Comparison of ENCODE assay signal across 17 mouse cellular contexts in the genomic region with DNA sequence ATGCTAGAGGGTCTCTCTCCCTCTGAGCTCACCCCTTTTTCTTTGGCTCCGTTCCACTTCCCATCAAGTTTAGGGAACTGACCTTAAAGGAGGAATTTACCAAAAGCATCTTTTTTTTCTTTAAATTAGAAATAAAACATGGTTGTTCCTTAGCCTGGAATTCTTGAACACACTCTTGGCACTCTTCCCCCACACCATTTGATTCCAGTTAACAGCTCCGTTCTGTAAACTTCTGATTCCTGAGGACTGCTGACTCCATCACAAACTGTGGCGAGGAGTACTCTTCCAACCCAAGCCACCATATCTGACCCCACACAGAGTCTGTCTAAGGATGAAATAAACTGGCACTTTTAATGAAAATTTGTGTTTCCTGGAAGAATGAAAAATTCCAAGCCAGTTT. TPM values are rescaled to one million over a fixed set of nuclear protein-coding genes. Genes with fewer than 3 reads are reported as not detected.
"Had no signal": no experiment of that assay in that cellular context is flagged by ENCODE, and none has a peak within 500 bp of the region (broad histone marks: within the 10 kb centered on the region; RNA-seq: fewer than 3 reads in every experiment).

No protein-coding gene starts in this region.

- DNase-seq: kidney, adult 8-10 months; kidney, postnatal 25 days; lung, postnatal 4 days; midbrain, embryonic 14.5 days; right cerebral cortex, adult 18-20 months; right cerebral cortex, postnatal 25 days; thymus, postnatal 14 days had no signal

- H3K9ac ChIP-seq: limb, embryonic 12.5 days; neural tube, embryonic 15.5 days had no signal

- H3K27ac ChIP-seq: left cerebral cortex, adult 2 months; limb, embryonic 12.5 days; midbrain, embryonic 10.5 days; neural tube, embryonic 15.5 days; stomach, postnatal 0 days had no signal

- H3K36me3 ChIP-seq: midbrain, embryonic 10.5 days; neural tube, embryonic 15.5 days had no signal

- H3K27me3 ChIP-seq: limb, embryonic 12.5 days; neural tube, embryonic 15.5 days had no signal

- H3K4me3 ChIP-seq: left cerebral cortex, adult 2 months; limb, embryonic 12.5 days; midbrain, embryonic 10.5 days; myocyte; neural tube, embryonic 15.5 days had no signal

- ATAC-seq: hindbrain, embryonic 16.5 days; inflammation-experienced regulatory T-cells, adult 6 months; intestine, postnatal 0 days had no signal

- H3K9me3 ChIP-seq: limb, embryonic 12.5 days; midbrain, embryonic 10.5 days; neural tube, embryonic 15.5 days had no signal

- H3K4me2 ChIP-seq: limb, embryonic 12.5 days; neural tube, embryonic 15.5 days had no signal

RNA-seq across cellular contexts. Expression of gene Slc5a2, which starts 35.5 kb away (rescaled TPM):
- polyA plus RNA-seq: inflammation-experienced regulatory T-cells, adult 6 months; intestine, postnatal 0 days; limb, embryonic 12.5 days; midbrain, embryonic 14.5 days; myocyte; small intestine, adult 2 months had no signal
